Mouse (Mus musculus): ENCODE results near the gene Dus3l. TPM values are rescaled to one million over a fixed set of nuclear protein-coding genes. Genes with fewer than 3 reads are reported as not detected.

Dus3l gene
- total RNA-seq, 1 experiment from 2014 or later, result 21.0 TPM

DNA sequence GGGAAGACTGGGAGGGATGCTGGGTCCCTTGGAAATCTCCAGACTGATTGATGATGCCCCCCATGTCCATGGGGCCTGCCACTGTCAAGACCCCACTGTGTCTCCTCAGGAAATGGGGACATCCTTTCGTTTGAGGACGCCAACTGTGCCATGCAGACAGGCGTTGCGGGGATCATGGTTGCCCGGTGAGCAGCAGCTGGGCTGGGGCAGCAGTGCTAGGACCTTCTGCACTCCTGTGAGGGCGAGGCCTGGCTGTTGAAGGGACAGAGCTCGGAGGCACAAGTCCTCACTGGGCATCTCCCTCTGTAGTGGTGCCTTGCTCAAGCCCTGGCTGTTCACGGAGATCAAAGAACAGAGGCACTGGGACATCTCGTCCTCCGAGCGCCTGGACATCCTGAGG, 4.4 kb downstream of the Dus3l start:
- ATAC-seq (replicated peaks in 1 of 2; ENCODE audit: insufficient read depth in 1 of 2, low FRiP score in 2 of 2, low TSS enrichment in 1 of 2, low read depth in 1 of 2, poor library complexity in 2 of 2, severe bottlenecking in 2 of 2), result no peak

- no peak for ATAC-seq (replicated peaks in 1 of 2; ENCODE audit: insufficient read depth in 1 of 2, low FRiP score in 2 of 2, low TSS enrichment in 1 of 2, low read depth in 1 of 2, poor library complexity in 2 of 2, severe bottlenecking in 2 of 2)
Observed at GRCm38 (mm10) chr17:56769950-56770349, 5.4 kb downstream of the Dus3l start, which contains the start of gene Prr22. Gene Prr22 (plus strand): TSS chr17:56770250.

- no peak for ATAC-seq (replicated peaks in 1 of 2; ENCODE audit: insufficient read depth in 1 of 2, low FRiP score in 2 of 2, low TSS enrichment in 1 of 2, low read depth in 1 of 2, poor library complexity in 2 of 2, severe bottlenecking in 2 of 2)
Observed at GRCm38 (mm10) chr17:56777568-56777967, 13.0 kb downstream of the Dus3l start.

DNA sequence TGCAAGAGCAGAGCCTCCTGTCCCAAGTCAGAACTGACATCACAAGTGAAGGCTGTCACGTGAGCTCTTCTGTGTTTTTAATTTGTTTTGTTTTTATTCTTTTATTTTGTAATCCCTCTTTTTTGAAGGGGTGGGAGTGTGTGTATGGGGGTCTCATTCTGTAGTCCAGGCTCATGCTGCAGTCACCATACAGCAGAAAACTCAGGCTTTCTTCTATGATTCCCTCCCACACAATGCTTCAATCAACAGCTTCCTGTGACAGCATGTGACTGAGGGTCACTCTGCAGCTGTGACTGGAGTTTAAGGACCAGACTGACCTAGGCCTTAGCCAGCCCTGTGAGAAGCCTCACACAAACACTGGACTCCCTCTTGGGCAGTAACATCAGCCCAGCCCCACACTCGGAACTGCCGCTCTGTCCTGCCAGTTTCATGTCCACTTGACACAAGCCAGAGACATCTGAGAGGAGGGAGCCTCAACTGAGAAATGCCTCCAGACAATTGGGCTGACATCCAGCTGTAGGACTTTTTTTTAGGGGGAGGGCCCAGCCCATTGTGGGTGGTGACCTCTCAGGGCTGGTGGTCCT, 14.3 kb downstream of the Dus3l start:
- no peak for ATAC-seq (replicated peaks in 1 of 2; ENCODE audit: insufficient read depth in 1 of 2, low FRiP score in 2 of 2, low TSS enrichment in 1 of 2, low read depth in 1 of 2, poor library complexity in 2 of 2, severe bottlenecking in 2 of 2)

- no peak for ATAC-seq (replicated peaks in 1 of 2; ENCODE audit: insufficient read depth in 1 of 2, low FRiP score in 2 of 2, low TSS enrichment in 1 of 2, low read depth in 1 of 2, poor library complexity in 2 of 2, severe bottlenecking in 2 of 2)
Observed at GRCm38 (mm10) chr17:56780291-56780978, 15.9 kb downstream of the Dus3l start.

GRCm38 (mm10) chr17:56788886-56789285, 24.3 kb downstream of the Dus3l start:
- ATAC-seq (replicated peaks in 1 of 2; ENCODE audit: insufficient read depth in 1 of 2, low FRiP score in 2 of 2, low TSS enrichment in 1 of 2, low read depth in 1 of 2, poor library complexity in 2 of 2, severe bottlenecking in 2 of 2), result no peak

DNA sequence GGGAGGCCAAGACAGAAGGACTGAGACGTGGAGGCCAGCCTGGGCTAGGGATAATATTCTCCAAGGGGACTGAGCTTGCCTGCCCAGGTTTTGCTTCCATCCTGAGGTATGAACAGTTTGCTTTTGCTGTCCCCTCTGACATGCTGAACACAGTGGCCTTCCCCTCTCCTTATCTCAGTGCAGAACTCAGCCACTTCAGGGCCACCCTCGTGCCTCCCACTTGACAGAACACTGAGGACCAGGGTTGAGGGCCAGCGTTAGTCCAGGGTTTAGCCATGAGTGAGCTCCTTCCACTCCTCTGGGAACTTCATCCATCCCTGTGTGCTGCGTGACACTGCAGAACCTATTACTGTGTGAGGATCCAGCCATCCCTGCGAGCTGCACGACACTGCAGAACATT, 24.7 kb downstream of the Dus3l start:
- no peak for ATAC-seq (replicated peaks in 1 of 2; ENCODE audit: insufficient read depth in 1 of 2, low FRiP score in 2 of 2, low TSS enrichment in 1 of 2, low read depth in 1 of 2, poor library complexity in 2 of 2, severe bottlenecking in 2 of 2)

DNA sequence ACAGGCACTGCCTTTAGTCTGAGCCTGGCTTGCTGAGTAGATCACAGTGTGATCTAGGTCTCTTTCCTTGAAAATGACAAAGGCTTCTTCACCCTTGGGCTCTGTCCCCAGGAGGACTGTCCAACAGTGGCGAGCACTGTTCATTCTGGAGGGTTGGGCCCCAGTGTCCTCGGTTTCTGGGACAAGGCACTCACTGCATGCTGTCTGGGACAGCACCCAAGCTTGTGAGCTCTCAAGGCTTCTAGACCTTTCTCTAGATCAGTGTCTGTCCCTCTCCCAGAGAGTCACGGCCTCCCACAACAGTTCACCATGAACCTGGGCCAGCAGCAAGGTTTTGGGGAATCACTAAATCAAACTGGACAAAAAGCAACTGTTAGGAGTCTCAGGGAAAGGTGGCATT, 28.0 kb downstream of the Dus3l start:
- no peak for ATAC-seq (replicated peaks in 1 of 2; ENCODE audit: insufficient read depth in 1 of 2, low FRiP score in 2 of 2, low TSS enrichment in 1 of 2, low read depth in 1 of 2, poor library complexity in 2 of 2, severe bottlenecking in 2 of 2)

DNA sequence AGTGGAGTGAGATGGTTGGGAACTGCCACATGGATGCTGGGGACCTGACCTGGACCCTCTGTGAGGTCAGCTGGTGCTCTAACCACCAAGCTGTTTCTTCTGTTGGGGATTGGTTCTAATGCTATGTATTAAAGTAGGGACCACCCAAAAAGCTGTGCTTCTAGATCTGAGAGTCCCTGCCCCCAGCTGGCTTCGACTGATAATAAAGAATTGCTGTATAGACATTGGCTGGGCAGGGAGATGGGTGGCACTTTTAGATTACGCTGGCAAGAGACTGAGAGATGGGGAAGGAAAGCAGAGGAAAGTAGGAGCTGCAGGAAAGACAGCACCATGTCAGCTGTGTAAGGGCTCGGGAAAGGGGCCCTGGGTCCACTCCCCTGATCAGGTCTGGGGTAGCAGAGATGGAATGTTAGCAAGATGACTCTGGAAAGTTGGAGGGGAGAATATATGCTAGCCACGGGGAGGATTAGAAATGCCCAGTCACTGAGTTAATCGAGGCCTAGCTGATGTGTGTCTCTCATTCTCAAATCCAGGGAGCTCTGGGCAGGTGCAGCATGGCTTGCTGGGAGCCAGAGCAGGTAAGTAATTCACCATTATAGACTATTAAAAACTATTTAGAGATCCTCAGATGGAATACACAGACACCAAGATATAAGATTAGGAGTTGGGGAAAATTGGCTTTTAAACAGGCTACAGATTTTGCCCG, 29.2 kb downstream of the Dus3l start:
- ATAC-seq (replicated peaks in 1 of 2; ENCODE audit: insufficient read depth in 1 of 2, low FRiP score in 2 of 2, low TSS enrichment in 1 of 2, low read depth in 1 of 2, poor library complexity in 2 of 2, severe bottlenecking in 2 of 2), result no peak

DNA sequence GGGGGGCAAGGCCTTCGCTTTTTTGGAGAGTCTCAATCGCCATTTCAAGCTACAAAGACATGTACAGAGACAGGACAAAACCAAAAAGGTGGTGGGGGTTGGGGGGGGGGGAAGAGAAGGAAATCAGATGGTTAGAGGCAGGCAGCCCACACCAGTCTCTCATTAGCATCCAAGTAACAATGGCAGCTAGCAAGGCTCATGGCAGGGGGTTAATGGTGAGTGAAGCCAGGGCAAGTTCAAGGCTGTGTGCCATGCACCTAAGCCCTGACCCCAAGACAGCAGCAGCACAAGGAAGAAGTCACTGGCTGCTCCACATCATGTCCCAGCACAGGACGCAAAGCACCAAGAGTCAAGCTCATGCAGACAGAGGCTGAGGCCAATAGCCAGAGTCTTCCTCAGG, 34.7 kb downstream of the Dus3l start:
- ATAC-seq (replicated peaks in 1 of 2; ENCODE audit: insufficient read depth in 1 of 2, low FRiP score in 2 of 2, low TSS enrichment in 1 of 2, low read depth in 1 of 2, poor library complexity in 2 of 2, severe bottlenecking in 2 of 2), result no peak

- ATAC-seq (replicated peaks in 1 of 2; ENCODE audit: insufficient read depth in 1 of 2, low FRiP score in 2 of 2, low TSS enrichment in 1 of 2, low read depth in 1 of 2, poor library complexity in 2 of 2, severe bottlenecking in 2 of 2), result no peak
Observed at GRCm38 (mm10) chr17:56802065-56802464, 37.5 kb downstream of the Dus3l start.

- no peak for ATAC-seq (replicated peaks in 1 of 2; ENCODE audit: insufficient read depth in 1 of 2, low FRiP score in 2 of 2, low TSS enrichment in 1 of 2, low read depth in 1 of 2, poor library complexity in 2 of 2, severe bottlenecking in 2 of 2)
Observed at GRCm38 (mm10) chr17:56804952-56805351, 40.4 kb downstream of the Dus3l start.

- ATAC-seq (replicated peaks in 1 of 2; ENCODE audit: insufficient read depth in 1 of 2, low FRiP score in 2 of 2, low TSS enrichment in 1 of 2, low read depth in 1 of 2, poor library complexity in 2 of 2, severe bottlenecking in 2 of 2), result no peak
Observed at GRCm38 (mm10) chr17:56805784-56806183, 41.2 kb downstream of the Dus3l start.

GRCm38 (mm10) chr17:56808518-56808917, 44.0 kb downstream of the Dus3l start:
- peak; percentile 72 to 78 for ATAC-seq (replicated peaks in 1 of 2; ENCODE audit: insufficient read depth in 1 of 2, low FRiP score in 2 of 2, low TSS enrichment in 1 of 2, low read depth in 1 of 2, poor library complexity in 2 of 2, severe bottlenecking in 2 of 2)

DNA sequence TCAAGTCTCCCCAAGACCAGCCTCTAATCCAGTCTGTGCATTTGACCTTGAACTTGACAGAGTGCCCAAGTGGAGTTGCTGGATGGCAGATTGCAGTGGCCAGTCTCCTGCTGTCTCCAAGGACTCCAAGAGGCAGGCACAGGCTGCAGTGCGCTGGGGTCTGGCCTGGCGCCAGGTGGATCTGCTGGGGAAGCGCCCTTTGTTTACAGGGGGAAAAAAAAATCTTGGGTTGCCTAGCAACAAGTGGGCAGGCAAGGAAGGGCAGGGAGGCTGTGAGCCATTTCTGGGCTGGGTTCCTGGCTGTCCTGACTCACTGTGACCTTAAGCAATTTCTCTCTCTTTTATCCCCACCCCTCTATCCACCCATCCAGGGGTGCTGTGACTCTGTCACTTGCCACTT, 45.7 kb downstream of the Dus3l start:
- ATAC-seq (replicated peaks in 1 of 2; ENCODE audit: insufficient read depth in 1 of 2, low FRiP score in 2 of 2, low TSS enrichment in 1 of 2, low read depth in 1 of 2, poor library complexity in 2 of 2, severe bottlenecking in 2 of 2), result peak; percentile 63 to 65

- peak; percentile 59 to 79 for ATAC-seq (replicated peaks in 1 of 2; ENCODE audit: insufficient read depth in 1 of 2, low FRiP score in 2 of 2, low TSS enrichment in 1 of 2, low read depth in 1 of 2, poor library complexity in 2 of 2, severe bottlenecking in 2 of 2)
Observed at GRCm38 (mm10) chr17:56814316-56815056, 49.9 kb downstream of the Dus3l start.

- no peak for ATAC-seq (replicated peaks in 1 of 2; ENCODE audit: insufficient read depth in 1 of 2, low FRiP score in 2 of 2, low TSS enrichment in 1 of 2, low read depth in 1 of 2, poor library complexity in 2 of 2, severe bottlenecking in 2 of 2)
Observed at GRCm38 (mm10) chr17:56815057-56815345, 50.4 kb downstream of the Dus3l start.

GRCm38 (mm10) chr17:56818067-56818636, 53.6 kb downstream of the Dus3l start:
- ATAC-seq (replicated peaks in 1 of 2; ENCODE audit: insufficient read depth in 1 of 2, low FRiP score in 2 of 2, low TSS enrichment in 1 of 2, low read depth in 1 of 2, poor library complexity in 2 of 2, severe bottlenecking in 2 of 2), result no peak

All from hematopoietic stem cell, adult 5-6 weeks (primary cell).